Mouse (Mus musculus) layer of hippocampus, postnatal 36 days (tissue): ENCODE data around the gene Igfbp4. TPM values are rescaled to one million over a fixed set of nuclear protein-coding genes. Genes with fewer than 3 reads are reported as not detected.

Experiments used
- DNase-seq, 2 experiments: peaks; one replicate each; pipeline ENCODE4 v3.0.0; 2022
- total RNA-seq, 2 experiments: library from RNA; stranded (reverse); gene quantifications; 2 replicates each; pipeline ENCODE4 v1.2.3; 2021

Gene Igfbp4
- 10 to 100 TPM; 71.4 to 72.1 TPM for total RNA-seq

GRCm38 (mm10) chr11:99041051-99041729, at the start of gene Igfbp4:
TSS of gene Igfbp4 (plus strand) at chr11:99041244.
- peak; percentile 35 to 37 for DNase-seq

- no peak for DNase-seq
Observed at GRCm38 (mm10) chr11:98995987-98996386, 45.1 kb upstream of the Igfbp4 start.

GRCm38 (mm10) chr11:98997659-98998058, 43.4 kb upstream of the Igfbp4 start:
- DNase-seq, result no peak

- DNase-seq, result no peak
Observed at GRCm38 (mm10) chr11:98998776-98999175, 42.3 kb upstream of the Igfbp4 start.

GRCm38 (mm10) chr11:98999243-98999642, 41.8 kb upstream of the Igfbp4 start:
- DNase-seq, result no peak

- DNase-seq, result no peak
Observed at GRCm38 (mm10) chr11:99006788-99007187, 34.3 kb upstream of the Igfbp4 start.

GRCm38 (mm10) chr11:99010124-99010523, 30.9 kb upstream of the Igfbp4 start:
- no peak for DNase-seq

- no peak for DNase-seq
Observed at GRCm38 (mm10) chr11:99010706-99011105, 30.3 kb upstream of the Igfbp4 start.

GRCm38 (mm10) chr11:99013856-99014255, 27.2 kb upstream of the Igfbp4 start:
- DNase-seq, result no peak

GRCm38 (mm10) chr11:99019844-99020243, 21.2 kb upstream of the Igfbp4 start:
- no peak for DNase-seq

GRCm38 (mm10) chr11:99022384-99022933, 18.6 kb upstream of the Igfbp4 start:
- no peak for DNase-seq

- DNase-seq, result no peak
Observed at GRCm38 (mm10) chr11:99023094-99023493, 17.9 kb upstream of the Igfbp4 start.

GRCm38 (mm10) chr11:99023500-99024467, 17.3 kb upstream of the Igfbp4 start, which contains the start of gene Top2a:
TSS of gene Top2a (minus strand) at chr11:99024189.
- peak; percentile 89 to 96 for DNase-seq

- no peak for DNase-seq
Observed at GRCm38 (mm10) chr11:99024468-99025134, 16.4 kb upstream of the Igfbp4 start.

- DNase-seq, result no peak
Observed at GRCm38 (mm10) chr11:99025878-99026277, 15.2 kb upstream of the Igfbp4 start.

GRCm38 (mm10) chr11:99026899-99027440, 14.1 kb upstream of the Igfbp4 start:
- DNase-seq, result no peak

GRCm38 (mm10) chr11:99035350-99035749, 5.7 kb upstream of the Igfbp4 start:
- DNase-seq, result no peak

- DNase-seq, result no peak
Observed at GRCm38 (mm10) chr11:99036254-99036653, 4.8 kb upstream of the Igfbp4 start.

- DNase-seq, result peak; percentile 77 to 78
Observed at GRCm38 (mm10) chr11:99039782-99040181, 1.3 kb upstream of the Igfbp4 start.

GRCm38 (mm10) chr11:99040346-99040974, 584 bp upstream of the Igfbp4 start:
- DNase-seq, result no peak
